Mouse (Mus musculus) cerebellum, adult 2 months (tissue): ENCODE data around the gene Zscan26. TPM values are rescaled to one million over a fixed set of nuclear protein-coding genes. Genes with fewer than 3 reads are reported as not detected.
"Not testable (repeated sequence)": the region's sequence is repeated elsewhere in the genome, so short reads cannot be mapped to it uniquely, and the experiment has no call there.

Experiments
- DNase-seq, 2 experiments: peaks; one replicate each; pipeline ENCODE4 v3.0.0; 2021
- H3K27ac ChIP-seq: fragments of 200-500 bp; 2 replicates; pipeline ENCODE4 v1.5.1; 2012; ENCODE audit warnings: low read length, control low read depth, inconsistent platforms; ENCODE audit not compliant: insufficient read depth
- H3K27me3 ChIP-seq: fragments of 200-500 bp; 2 replicates; pipeline ENCODE4 v1.6.1; 2012; ENCODE audit warnings: inconsistent platforms, mild to moderate bottlenecking, low read length, moderate library complexity; ENCODE audit not compliant: control insufficient read depth, insufficient read depth
- H3K4me1 ChIP-seq: fragments of 200-500 bp; 2 replicates; pipeline ENCODE4 v1.6.1; 2011; ENCODE audit warnings: low read length; ENCODE audit not compliant: control insufficient read depth, insufficient read depth
- H3K4me3 ChIP-seq: fragments of 200-500 bp; replicated peaks from 2 replicates; pipeline ENCODE3; 2011; ENCODE audit warnings: mild to moderate bottlenecking, low read depth, low read length, control low read depth; ENCODE audit not compliant: insufficient read depth
- CTCF ChIP-seq: fragments of 200-500 bp; IDR thresholded peaks from 2 replicates; pipeline ENCODE4 v1.5.1; 2011; ENCODE audit warnings: low read depth, mild to moderate bottlenecking, control low read depth, low read length, moderate library complexity, borderline replicate concordance; ENCODE audit not compliant: insufficient read depth
- POLR2A ChIP-seq: fragments of 200-500 bp; IDR thresholded peaks from 2 replicates; pipeline ENCODE4 v1.6.1; 2011; ENCODE audit warnings: low read length, control low read depth, borderline replicate concordance; ENCODE audit not compliant: insufficient read depth
- WGBS: fragments of 180-500 bp; shearing (Covaris S2); methylation state at CpG from one replicate; pipeline ENCODE4 v1.1.7; 2018; 5-methylcytosine and 5-hydroxymethylcytosine counted together
- polyA plus RNA-seq: library from polyadenylated mRNA; depleted of rRNA; stranded (reverse); fragments of >200 nt; gene quantifications from 2 replicates; pipeline ENCODE4 v1.2.3, GENCODE M21; 2012; rRNA removed

The Zscan26 gene
- polyA plus RNA-seq = 69.3 and 71.9 TPM in 2 replicates

DNA sequence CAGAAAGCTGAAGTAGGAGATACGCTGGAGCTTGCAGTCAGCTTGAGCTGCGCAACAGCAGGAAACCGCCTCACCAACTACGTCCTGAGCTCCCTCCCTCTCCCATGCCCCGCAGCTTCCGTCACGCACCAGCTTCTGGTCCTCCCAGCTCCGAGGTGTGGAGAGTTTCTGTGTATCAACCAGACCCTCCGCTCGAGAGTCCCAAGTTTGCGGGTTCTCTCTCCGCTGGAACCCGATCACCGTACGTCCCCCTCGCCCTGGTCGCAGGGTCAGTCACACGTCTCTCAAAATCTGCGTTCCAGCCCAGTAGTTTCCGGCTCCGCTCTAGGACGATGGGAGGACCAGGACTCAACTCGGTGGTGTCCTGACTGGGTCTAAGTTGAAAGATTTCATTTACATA, at the start of gene Zscan26:
Zscan26 (minus strand) TSS at position 282 of the 400 bp plus-strand sequence.
- TF ChIP-seq POLR2A = peak; percentile 74
- no peak for TF ChIP-seq CTCF
- peak; percentile 87 to 88 for DNase-seq
- H3K4me3 ChIP-seq = peak within 1 kb of the TSS; percentile 79
- WGBS = under 1% methylated on average over 23 of the region's 23 CpGs
- H3K27me3 ChIP-seq = no peaks in the 10 kb centered on the region
- H3K4me1 ChIP-seq = peaks cover 4% of the 10 kb centered on the region
- peak within 1 kb of the TSS; percentile 50 for H3K27ac ChIP-seq

DNA sequence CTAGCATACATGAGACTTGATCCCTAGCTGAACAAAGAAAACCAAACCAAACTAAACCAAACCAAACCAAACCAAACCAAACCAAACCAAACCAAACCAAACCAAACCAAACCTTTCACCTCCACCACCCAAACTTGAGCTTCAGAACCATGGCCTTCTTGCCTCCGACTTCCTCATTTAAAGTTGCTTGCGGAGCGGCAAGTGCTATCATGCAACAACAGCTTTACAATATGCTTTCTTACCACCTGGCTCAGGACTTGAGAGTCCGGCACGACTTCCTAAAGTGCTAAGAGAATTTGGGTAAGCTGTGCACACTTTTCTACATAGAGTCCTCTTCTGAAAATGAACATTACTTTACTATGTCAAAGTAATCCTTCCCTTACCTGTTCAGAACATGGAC, 48.8 kb upstream of the Zscan26 start:
- H3K4me3 ChIP-seq = no peak overlapping the region
- TF ChIP-seq POLR2A = no peak
- no peaks in the 10 kb centered on the region for H3K4me1 ChIP-seq
- H3K27ac ChIP-seq = no peak overlapping the region
- DNase-seq = no peak
- H3K27me3 ChIP-seq = no peaks in the 10 kb centered on the region
- 88% methylated on average over 5 of the region's 5 CpGs for WGBS

DNA sequence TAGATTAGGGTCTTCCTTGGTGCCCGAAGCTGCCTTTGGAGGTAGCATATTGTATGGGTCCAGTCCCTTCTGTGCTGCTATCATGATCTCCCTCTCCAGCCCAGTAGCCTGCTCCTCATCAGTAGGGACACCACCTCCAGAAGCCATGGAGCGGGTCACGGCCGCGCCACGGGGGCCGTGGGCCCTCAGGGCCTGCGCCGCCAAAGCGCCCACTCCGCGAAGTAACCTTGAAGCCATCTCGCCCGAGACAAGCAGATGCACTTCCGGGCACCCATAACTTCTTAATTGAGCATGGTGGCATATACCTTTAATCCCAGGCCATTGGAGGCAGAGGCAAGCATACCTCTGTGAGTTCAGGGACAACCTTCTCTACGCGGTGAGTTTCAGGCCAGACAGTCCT, 47.7 kb upstream of the Zscan26 start, which contains the start of gene Gm11273:
Gm11273 (minus strand) TSS at position 237 of the 400 bp plus-strand sequence.
- 88% methylated on average over 17 of the region's 17 CpGs for WGBS
- H3K27ac ChIP-seq, H3K4me1 ChIP-seq, H3K27me3 ChIP-seq, DNase-seq, H3K4me3 ChIP-seq: not testable (repeated sequence)

DNA sequence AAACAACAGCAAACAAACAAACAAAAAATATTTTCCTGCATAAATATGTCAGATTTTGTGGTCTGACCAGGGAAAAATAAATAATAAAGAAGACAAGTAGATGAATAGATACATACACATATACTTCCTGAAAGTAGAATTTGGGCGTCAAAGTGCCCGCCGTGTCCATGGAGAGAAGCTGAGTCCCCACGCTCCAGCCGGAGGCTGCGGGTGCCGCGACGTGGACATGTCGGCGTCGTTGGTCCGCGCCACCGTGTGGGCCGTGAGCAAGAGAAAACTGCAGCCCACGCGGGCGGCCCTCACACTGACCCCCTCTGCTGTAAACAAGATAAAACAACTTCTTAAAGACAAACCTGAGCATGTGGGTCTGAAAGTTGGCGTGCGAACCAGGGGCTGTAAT, 41.5 kb upstream of the Zscan26 start, which contains the start of gene AK157302:
AK157302 (plus strand) TSS at position 144 of the 400 bp plus-strand sequence.
- no peak for TF ChIP-seq CTCF
- WGBS = 94% methylated on average over 21 of the region's 21 CpGs
- DNase-seq = peak in 1 of 2 experiments; percentile 18
- Histone ChIP-seq H3K27ac (no peak within 1 kb of the TSS), H3K4me3 (no peak within 1 kb of the TSS), H3K27me3 (no peaks in the 10 kb centered on the region), H3K4me1 (no peaks in the 10 kb centered on the region)

DNA sequence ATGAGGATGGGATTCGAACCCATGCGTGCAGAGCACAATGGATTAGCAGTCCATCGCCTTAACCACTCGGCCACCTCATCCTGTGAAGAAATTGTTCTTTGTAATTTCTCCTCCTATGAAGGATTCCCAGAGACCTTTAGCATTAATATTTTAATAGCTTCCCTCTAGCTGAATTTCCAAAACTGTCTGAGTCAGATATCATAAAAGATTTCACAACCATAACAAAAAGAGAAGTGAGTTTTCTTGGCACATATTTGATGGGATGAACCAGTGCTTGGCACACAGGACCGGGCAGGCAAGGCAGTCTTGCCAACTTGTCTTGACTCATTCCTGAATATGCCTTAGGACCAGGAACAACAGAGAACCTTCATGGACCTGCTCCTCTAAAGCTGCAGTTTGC, 39.3 kb upstream of the Zscan26 start:
- Histone ChIP-seq H3K4me1 (no peaks in the 10 kb centered on the region), H3K27me3 (no peaks in the 10 kb centered on the region), H3K4me3 (no peak overlapping the region), H3K27ac (no peak overlapping the region)
- TF ChIP-seq POLR2A (no peak), CTCF (no peak)
- WGBS = 87% methylated on average over 5 of the region's 5 CpGs
- no peak for DNase-seq

DNA sequence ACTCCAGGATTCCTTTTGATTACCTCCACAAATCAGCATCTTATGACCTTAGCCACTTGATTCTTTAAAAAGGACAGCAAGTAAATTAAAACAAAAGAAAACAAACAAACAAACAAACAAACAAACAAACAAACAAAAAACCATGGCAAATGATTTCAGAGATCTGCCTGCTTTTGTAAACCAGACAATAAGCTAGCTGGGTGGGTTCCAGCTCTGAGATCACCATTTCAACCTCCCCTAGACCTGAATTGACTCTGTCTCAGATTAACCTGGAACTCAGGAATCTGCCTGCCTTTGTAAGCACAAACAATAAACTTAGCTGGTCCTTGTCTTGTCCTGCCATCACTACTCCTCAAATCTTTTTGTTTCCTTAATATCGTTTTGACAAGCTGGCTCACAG, 33.4 kb upstream of the Zscan26 start:
- 80% methylated on average over 1 of the region's 1 CpGs for WGBS
- TF ChIP-seq CTCF (no peak), POLR2A (no peak)
- no peak for DNase-seq
- Histone ChIP-seq H3K27me3 (no peaks in the 10 kb centered on the region), H3K4me3 (no peak overlapping the region), H3K27ac (no peak overlapping the region), H3K4me1 (no peaks in the 10 kb centered on the region)

DNA sequence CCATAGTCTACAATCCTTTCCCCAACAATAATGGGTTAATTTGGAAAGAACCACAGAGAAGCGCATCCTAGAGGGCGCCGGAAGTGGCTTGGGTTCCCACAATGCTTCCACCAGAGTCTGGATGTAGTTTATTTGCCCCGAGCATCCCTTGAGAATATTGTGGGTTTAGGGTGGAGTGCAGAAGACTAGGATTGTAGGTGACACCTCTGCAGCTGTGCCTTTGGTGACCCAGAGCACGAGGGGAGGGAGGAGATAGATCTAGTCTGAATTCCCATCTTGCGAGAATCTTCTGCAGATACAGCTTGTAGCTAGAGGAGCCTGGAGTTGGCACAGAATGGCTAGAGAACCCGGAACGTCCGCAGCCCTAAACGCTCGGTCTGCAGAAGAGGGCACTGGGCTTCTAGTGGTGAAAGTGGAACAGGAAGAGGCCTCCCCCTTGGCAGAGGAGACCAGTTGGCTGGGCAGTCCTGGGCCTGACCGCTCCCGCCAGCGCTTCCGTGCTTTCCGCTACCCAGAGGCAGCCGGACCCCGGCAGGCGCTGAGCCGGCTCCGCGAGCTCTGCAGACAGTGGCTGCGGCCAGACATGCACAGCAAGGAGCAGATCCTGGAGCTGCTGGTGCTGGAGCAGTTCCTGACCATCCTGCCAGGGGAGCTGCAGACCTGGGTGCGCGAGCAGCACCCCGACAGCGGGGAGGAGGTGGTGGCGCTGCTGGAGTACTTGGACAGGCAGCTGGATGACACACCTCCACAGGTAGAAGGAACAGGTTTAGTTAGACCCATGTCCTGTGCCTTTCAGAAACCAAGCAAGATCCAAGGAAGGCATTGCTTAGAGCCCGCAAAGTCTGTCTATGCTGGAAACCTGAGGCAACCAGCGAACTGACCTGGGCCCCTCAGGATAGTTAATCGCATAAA, 25.5 kb upstream of the Zscan26 start, which contains the start of the genes Zkscan4 and Gm10065:
Zkscan4 (plus strand) TSS at position 149 of the 912 bp plus-strand sequence.
Gm10065 (minus strand) TSS at position 683 of the 912 bp plus-strand sequence.
- Histone ChIP-seq H3K4me3 (peak within 1 kb of the TSS; percentile 94), H3K27ac (peak within 1 kb of the TSS; percentile 64)
- peak; percentile 82 to 83 for DNase-seq
- not testable (repeated sequence) for H3K4me1 ChIP-seq, H3K27me3 ChIP-seq
- WGBS = 2% methylated on average over 31 of the region's 31 CpGs
- TF ChIP-seq POLR2A = peak; percentile 57; the same call in 1 of the 2 replicates

DNA sequence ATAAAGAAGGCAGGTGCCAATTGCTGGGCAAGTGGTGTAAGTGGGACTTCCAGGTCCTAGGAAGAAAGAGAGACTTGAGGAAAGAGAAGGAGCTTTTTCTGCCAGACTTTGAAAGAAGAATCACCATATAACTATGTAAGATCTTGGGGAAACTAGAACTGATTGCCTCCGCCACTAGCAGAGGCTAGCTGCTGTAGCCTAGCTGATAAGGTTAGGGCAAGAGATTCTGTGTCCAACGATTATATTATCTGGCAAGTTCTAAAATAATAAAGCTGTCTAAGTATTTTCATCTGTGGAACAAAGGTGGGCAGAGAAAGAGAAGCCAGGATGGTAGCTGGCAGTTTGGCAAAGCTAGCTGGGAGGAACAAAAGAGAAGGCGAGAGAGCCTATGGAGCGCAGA, 18.9 kb upstream of the Zscan26 start:
- Histone ChIP-seq H3K4me1 (no peaks in the 10 kb centered on the region), H3K27me3 (no peaks in the 10 kb centered on the region; the same call in 1 of the 2 replicates), H3K4me3 (no peak overlapping the region), H3K27ac (no peak overlapping the region)
- TF ChIP-seq POLR2A (no peak), CTCF (no peak)
- 20% methylated on average over 4 of the region's 4 CpGs for WGBS
- DNase-seq = no peak

DNA sequence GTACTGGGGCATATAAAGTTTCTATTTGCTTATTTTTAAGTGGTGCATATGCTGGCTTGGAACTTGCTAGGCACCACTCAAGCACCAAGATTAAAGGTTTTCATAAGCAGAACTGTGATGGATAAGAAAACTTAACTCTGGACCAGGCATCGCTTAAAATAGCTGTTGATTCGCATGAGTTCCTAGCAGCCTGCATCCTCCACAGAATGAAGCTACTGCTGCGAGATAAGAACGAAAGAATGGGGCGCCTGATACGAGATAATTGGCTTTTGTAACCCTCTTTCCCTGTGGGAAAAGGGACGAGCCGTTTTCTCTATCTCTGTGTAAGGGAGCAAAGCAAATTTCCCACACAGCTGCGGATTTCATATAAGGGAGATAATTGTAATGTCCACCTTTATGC, 15.6 kb upstream of the Zscan26 start:
- peak overlapping the region; percentile 25 for H3K4me3 ChIP-seq
- DNase-seq = no peak
- TF ChIP-seq CTCF = no peak
- no peak for TF ChIP-seq POLR2A
- H3K4me1 ChIP-seq = no peaks in the 10 kb centered on the region
- H3K27ac ChIP-seq = no peak overlapping the region
- H3K27me3 ChIP-seq = no peaks in the 10 kb centered on the region; the same call in 1 of the 2 replicates
- 24% methylated on average over 9 of the region's 9 CpGs for WGBS
